Mouse (Mus musculus) spleen, adult 2 months (tissue): ENCODE measurements at regions not wholly inside any gene's neighbourhood (a gene's known extent, or its start where the extent isn't known, plus 50 kb on each side); places are given as distances from the start of the nearest gene placed in this dataset.

ENCODE experiments used
- DNase-seq, 2 experiments: peaks; one replicate each; pipeline versions ENCODE4 v3.0.0 to v3.0.0-alpha.2; 2012 to 2021; ENCODE audit warnings: low spot score in 2 of 2, low read depth in 1 of 2
- H3K27ac ChIP-seq: fragments of 200-500 bp; 2 replicates; pipeline ENCODE4 v1.5.1; 2012; ENCODE audit warnings: low read length, inconsistent platforms; ENCODE audit not compliant: insufficient read depth
- H3K27me3 ChIP-seq: fragments of 200-500 bp; 2 replicates; pipeline ENCODE4 v1.6.1; 2012; ENCODE audit warnings: mild to moderate bottlenecking, moderate library complexity, low read length, inconsistent platforms; ENCODE audit not compliant: control insufficient read depth, insufficient read depth
- H3K36me3 ChIP-seq: fragments of 200-500 bp; 2 replicates; pipeline ENCODE4 v1.6.1; 2012; ENCODE audit warnings: mild to moderate bottlenecking, low read length, inconsistent platforms; ENCODE audit not compliant: control insufficient read depth, insufficient read depth
- H3K4me1 ChIP-seq: fragments of 200-500 bp; 2 replicates; pipeline ENCODE4 v1.6.1; 2011; ENCODE audit warnings: inconsistent platforms; ENCODE audit not compliant: control insufficient read depth, insufficient read depth, insufficient read length
- H3K4me3 ChIP-seq: fragments of 200-500 bp; 2 replicates; pipeline ENCODE4 v1.5.1; 2011; ENCODE audit warnings: mild to moderate bottlenecking, inconsistent platforms; ENCODE audit not compliant: insufficient read depth, insufficient read length; ENCODE audit errors: extremely low read depth
- CTCF ChIP-seq: fragments of 200-500 bp; IDR thresholded peaks from 2 replicates; pipeline ENCODE4 v1.5.1; 2011; ENCODE audit warnings: mild to moderate bottlenecking, inconsistent platforms; ENCODE audit not compliant: insufficient read depth, insufficient read length, insufficient replicate concordance; ENCODE audit errors: extremely low read depth
- POLR2A ChIP-seq: fragments of 200-500 bp; IDR thresholded peaks from 2 replicates; pipeline ENCODE4 v1.6.1; 2011; ENCODE audit warnings: low read depth, low read length, inconsistent platforms
- WGBS: fragments of 180-500 bp; shearing (Covaris S2); methylation state at CpG from one replicate; pipeline ENCODE4 v1.1.7; 2018; 5-methylcytosine and 5-hydroxymethylcytosine counted together

- H3K4me3 ChIP-seq = no peak overlapping the region
- no peaks in the 10 kb centered on the region for H3K27me3 ChIP-seq
- WGBS = 82% methylated on average over 8 of the region's 8 CpGs
- no peak overlapping the region for H3K27ac ChIP-seq
- no peak for DNase-seq
- no peaks in the 10 kb centered on the region for H3K36me3 ChIP-seq
- TF ChIP-seq POLR2A (no peak), CTCF (no peak)
- H3K4me1 ChIP-seq = no peaks in the 10 kb centered on the region
Measured at GRCm38 (mm10) chr13:25829146-25829924, 559.0 kb upstream of the Nrsn1 start.

DNA sequence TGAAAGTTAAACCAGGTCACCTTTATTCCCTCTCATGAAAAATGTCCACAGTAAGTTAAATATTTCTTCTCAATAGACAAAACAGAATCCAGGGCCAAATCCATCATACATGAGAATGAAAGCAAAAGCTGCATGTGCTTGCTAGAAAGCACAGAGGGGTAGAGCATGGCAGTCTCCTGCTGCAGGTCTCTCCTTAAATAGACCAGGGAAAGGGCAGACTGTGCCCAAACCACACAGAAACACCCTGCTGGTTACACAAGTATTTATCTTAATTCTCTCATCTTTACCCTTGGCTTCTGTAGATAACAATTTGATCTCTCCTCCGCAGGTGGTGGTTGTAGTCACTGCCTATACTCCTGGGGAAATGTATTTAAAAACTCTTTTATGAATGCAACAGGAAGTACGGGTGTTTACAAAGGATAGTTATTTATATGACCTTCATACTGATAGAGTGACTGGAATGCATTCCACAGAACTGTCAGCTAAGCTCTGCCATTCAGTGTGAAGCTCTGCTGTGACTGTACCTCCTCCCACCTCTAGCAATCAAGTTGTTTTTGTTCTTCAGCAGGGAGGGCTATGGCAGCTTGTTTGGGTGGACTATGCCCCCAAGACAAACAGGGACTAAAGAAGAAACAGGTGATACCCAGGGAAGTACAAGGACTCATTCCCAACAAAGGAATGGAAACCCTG is 538.4 kb upstream of the Nrsn1 start:
- H3K4me3 ChIP-seq = no peak overlapping the region
- DNase-seq = no peak
- WGBS = 75% methylated on average over 2 of the region's 2 CpGs

GRCm38 (mm10) chr13:25793216-25793803 is 523.0 kb upstream of the Nrsn1 start:
- no peak overlapping the region for H3K4me3 ChIP-seq
- no peak for DNase-seq
- H3K36me3 ChIP-seq = no peaks in the 10 kb centered on the region
- H3K27ac ChIP-seq = no peak overlapping the region
- H3K4me1 ChIP-seq = no peaks in the 10 kb centered on the region
- TF ChIP-seq POLR2A (no peak), CTCF (no peak)
- WGBS = 40% methylated on average over 2 of the region's 2 CpGs
- no peaks in the 10 kb centered on the region for H3K27me3 ChIP-seq

More for the DNA sequence above, 538.4 kb upstream of the Nrsn1 start:
- TF ChIP-seq POLR2A (no peak), CTCF (no peak)
- H3K27me3 ChIP-seq = no peaks in the 10 kb centered on the region
- H3K36me3 ChIP-seq = no peaks in the 10 kb centered on the region
- no peaks in the 10 kb centered on the region for H3K4me1 ChIP-seq
- no peak overlapping the region for H3K27ac ChIP-seq

GRCm38 (mm10) chr13:25781161-25781560 is 510.9 kb upstream of the Nrsn1 start:
- TF ChIP-seq POLR2A (no peak), CTCF (no peak)
- Histone ChIP-seq H3K4me3 (no peak overlapping the region), H3K27ac (no peak overlapping the region), H3K36me3 (no peaks in the 10 kb centered on the region), H3K4me1 (no peaks in the 10 kb centered on the region), H3K27me3 (no peaks in the 10 kb centered on the region)
- WGBS = 84% methylated on average over 5 of the region's 5 CpGs
- no peak for DNase-seq

- DNase-seq = no peak
- Histone ChIP-seq H3K4me3 (no peak overlapping the region), H3K27me3 (no peaks in the 10 kb centered on the region), H3K27ac (no peak overlapping the region), H3K4me1 (no peaks in the 10 kb centered on the region), H3K36me3 (no peaks in the 10 kb centered on the region)
- no peak for TF ChIP-seq POLR2A
- TF ChIP-seq CTCF = no peak
- 81% methylated on average over 3 of the region's 3 CpGs for WGBS
Measured at GRCm38 (mm10) chr13:25777706-25778105, 507.4 kb upstream of the Nrsn1 start.

DNA sequence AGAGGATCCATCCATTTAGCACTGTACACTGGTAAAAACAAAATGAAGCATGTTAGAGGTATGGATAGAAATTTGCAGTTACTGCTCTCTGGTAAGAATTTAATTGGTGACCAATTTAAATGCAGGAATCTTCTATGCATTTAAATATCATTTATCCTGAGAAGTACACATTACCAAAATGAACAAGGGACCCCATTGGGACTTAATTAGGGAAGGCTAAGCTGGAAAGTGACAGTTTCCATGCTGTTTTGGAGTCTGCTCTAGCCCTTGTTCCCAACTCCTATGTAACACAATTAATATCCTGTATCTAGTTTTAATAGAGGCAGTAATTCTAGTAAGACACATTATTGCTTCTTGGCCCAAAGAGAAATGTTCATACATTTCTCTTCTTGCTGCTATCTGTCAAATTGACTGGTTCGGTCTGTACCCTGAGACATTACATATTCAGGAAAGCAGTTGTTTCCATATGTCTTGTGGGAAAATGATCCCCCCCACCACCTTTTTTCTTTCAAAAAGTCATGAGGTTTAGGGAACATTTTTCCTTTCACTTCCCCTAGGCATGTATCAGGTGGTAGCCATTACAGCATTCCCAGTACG is 504.4 kb upstream of the Nrsn1 start:
- TF ChIP-seq POLR2A = no peak
- no peak for TF ChIP-seq CTCF
- 94% methylated on average over 2 of the region's 2 CpGs for WGBS

DNA sequence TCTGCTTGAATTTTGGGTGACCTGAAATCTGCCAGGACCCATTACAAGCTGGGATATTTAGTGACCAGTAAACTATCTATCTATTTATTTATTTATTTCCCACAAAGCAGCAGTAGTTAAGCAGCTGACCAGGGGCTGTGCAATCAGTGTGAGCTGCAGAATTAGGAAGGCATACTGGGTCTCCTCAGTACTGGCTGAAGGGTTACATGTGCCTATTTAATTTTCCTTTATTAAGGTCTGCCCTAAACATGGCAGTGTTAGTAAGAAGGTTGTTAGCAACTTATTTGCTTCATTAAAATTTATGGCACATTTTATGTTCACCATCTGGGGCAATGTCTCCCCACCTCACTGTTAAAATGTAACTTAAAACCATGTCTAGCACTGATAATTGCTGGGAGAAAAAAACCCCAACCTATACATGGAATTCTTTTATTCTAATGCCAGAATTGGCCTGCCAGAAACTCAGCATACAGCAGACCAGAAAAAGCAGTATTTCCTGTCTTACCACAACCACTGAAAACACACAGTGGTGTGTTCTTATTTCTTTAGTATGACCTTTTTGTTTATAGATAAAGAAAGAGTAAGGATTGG is 484.3 kb upstream of the Nrsn1 start:
- H3K27ac ChIP-seq = no peak overlapping the region
- DNase-seq = no peak
- TF ChIP-seq CTCF (no peak), POLR2A (no peak)
- no peak overlapping the region for H3K4me3 ChIP-seq
- H3K36me3 ChIP-seq = no peaks in the 10 kb centered on the region
- no peaks in the 10 kb centered on the region for H3K4me1 ChIP-seq
- no peaks in the 10 kb centered on the region for H3K27me3 ChIP-seq

More for the DNA sequence above, 504.4 kb upstream of the Nrsn1 start:
- Histone ChIP-seq H3K4me3 (no peak overlapping the region), H3K36me3 (no peaks in the 10 kb centered on the region), H3K4me1 (no peaks in the 10 kb centered on the region), H3K27ac (no peak overlapping the region), H3K27me3 (no peaks in the 10 kb centered on the region)
- no peak for DNase-seq
